Mouse (Mus musculus): Measurements from ENCODE around the gene Ankrd60. TPM values are rescaled to one million over a fixed set of nuclear protein-coding genes. Genes with fewer than 3 reads are reported as not detected.

Gene Ankrd60
- total RNA-seq (2015; ENCODE audit: low replicate concordance): not detected in 2 replicates
- total RNA-seq (2017; ENCODE audit: low replicate concordance): not detected in 2 replicates

GRCm38 (mm10) chr2:173577669-173578557, at the start of gene Ankrd60:
Ankrd60 (minus strand) TSS chr2:173578365.
- no peak for ATAC-seq (replicated peaks; ENCODE audit: low FRiP score, poor library complexity, severe bottlenecking)

- ATAC-seq (replicated peaks; ENCODE audit: low FRiP score, poor library complexity, severe bottlenecking): no peak
These were observed 47.6 kb upstream of the Ankrd60 start for GRCm38 (mm10) chr2:173625786-173626185.

GRCm38 (mm10) chr2:173624667-173625066, 46.5 kb upstream of the Ankrd60 start:
- no peak for ATAC-seq (replicated peaks; ENCODE audit: low FRiP score, poor library complexity, severe bottlenecking)

GRCm38 (mm10) chr2:173622173-173622601, 44.0 kb upstream of the Ankrd60 start:
- ATAC-seq (replicated peaks; ENCODE audit: low FRiP score, poor library complexity, severe bottlenecking): no peak

GRCm38 (mm10) chr2:173620645-173621044, 42.5 kb upstream of the Ankrd60 start:
- no peak for ATAC-seq (replicated peaks; ENCODE audit: low FRiP score, poor library complexity, severe bottlenecking)

- no peak for ATAC-seq (replicated peaks; ENCODE audit: low FRiP score, poor library complexity, severe bottlenecking)
These were observed 41.0 kb upstream of the Ankrd60 start for GRCm38 (mm10) chr2:173619132-173619531.

- no peak for ATAC-seq (replicated peaks; ENCODE audit: low FRiP score, poor library complexity, severe bottlenecking)
These were observed 38.0 kb upstream of the Ankrd60 start for GRCm38 (mm10) chr2:173616156-173616555.

- no peak for ATAC-seq (replicated peaks; ENCODE audit: low FRiP score, poor library complexity, severe bottlenecking)
These were observed 37.4 kb upstream of the Ankrd60 start for GRCm38 (mm10) chr2:173615378-173616081.

GRCm38 (mm10) chr2:173608020-173608958, 30.1 kb upstream of the Ankrd60 start:
- ATAC-seq (replicated peaks; ENCODE audit: low FRiP score, poor library complexity, severe bottlenecking): no peak

- ATAC-seq (replicated peaks; ENCODE audit: low FRiP score, poor library complexity, severe bottlenecking): no peak
These were observed 28.2 kb upstream of the Ankrd60 start for GRCm38 (mm10) chr2:173606415-173606804.

GRCm38 (mm10) chr2:173605713-173606414, 27.7 kb upstream of the Ankrd60 start:
- ATAC-seq (replicated peaks; ENCODE audit: low FRiP score, poor library complexity, severe bottlenecking): no peak

- ATAC-seq (replicated peaks; ENCODE audit: low FRiP score, poor library complexity, severe bottlenecking): no peak
These were observed 23.7 kb upstream of the Ankrd60 start for GRCm38 (mm10) chr2:173601861-173602260.

GRCm38 (mm10) chr2:173595374-173595781, 17.2 kb upstream of the Ankrd60 start:
- ATAC-seq (replicated peaks; ENCODE audit: low FRiP score, poor library complexity, severe bottlenecking): no peak

GRCm38 (mm10) chr2:173594313-173595063, 16.3 kb upstream of the Ankrd60 start:
- no peak for ATAC-seq (replicated peaks; ENCODE audit: low FRiP score, poor library complexity, severe bottlenecking)

- ATAC-seq (replicated peaks; ENCODE audit: low FRiP score, poor library complexity, severe bottlenecking): no peak
These were observed 15.7 kb upstream of the Ankrd60 start for GRCm38 (mm10) chr2:173593841-173594240.

GRCm38 (mm10) chr2:173592781-173593180, 14.6 kb upstream of the Ankrd60 start:
- no peak for ATAC-seq (replicated peaks; ENCODE audit: low FRiP score, poor library complexity, severe bottlenecking)

GRCm38 (mm10) chr2:173587411-173587810, 9.2 kb upstream of the Ankrd60 start:
- ATAC-seq (replicated peaks; ENCODE audit: low FRiP score, poor library complexity, severe bottlenecking): no peak

Data from erythroid progenitor cell, adult 5-6 weeks (primary cell).